Mouse (Mus musculus) layer of hippocampus, postnatal 36 days (tissue): ENCODE data around the gene Ufc1. TPM values are rescaled to one million over a fixed set of nuclear protein-coding genes. Genes with fewer than 3 reads are reported as not detected.

ENCODE experiments used
- DNase-seq, 2 experiments: peaks; one replicate each; pipeline ENCODE4 v3.0.0; 2022
- total RNA-seq, 2 experiments: library from RNA; stranded (reverse); gene quantifications; 2 replicates each; pipeline ENCODE4 v1.2.3; 2021

The Ufc1 gene
- total RNA-seq, 2 experiments from 2014 or later: 101 to 112 TPM

DNA sequence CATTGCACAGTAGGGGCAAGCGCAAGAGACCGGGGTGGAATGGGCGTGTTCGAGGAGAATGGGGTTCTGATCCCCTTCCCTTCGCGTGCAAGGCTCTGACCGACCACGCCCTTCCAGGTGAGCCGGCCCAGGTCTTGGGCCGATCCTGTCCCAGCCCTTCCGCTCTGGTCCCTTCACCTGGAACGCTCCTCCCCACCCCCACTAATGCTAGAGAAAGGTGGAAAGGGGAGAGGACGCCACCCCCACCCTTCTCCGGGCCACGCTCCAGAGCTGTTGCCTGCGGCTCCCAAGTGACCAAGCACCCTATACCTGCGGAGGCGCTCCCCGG lies 24.3 kb downstream of the Ufc1 start:
- no peak for DNase-seq

DNA sequence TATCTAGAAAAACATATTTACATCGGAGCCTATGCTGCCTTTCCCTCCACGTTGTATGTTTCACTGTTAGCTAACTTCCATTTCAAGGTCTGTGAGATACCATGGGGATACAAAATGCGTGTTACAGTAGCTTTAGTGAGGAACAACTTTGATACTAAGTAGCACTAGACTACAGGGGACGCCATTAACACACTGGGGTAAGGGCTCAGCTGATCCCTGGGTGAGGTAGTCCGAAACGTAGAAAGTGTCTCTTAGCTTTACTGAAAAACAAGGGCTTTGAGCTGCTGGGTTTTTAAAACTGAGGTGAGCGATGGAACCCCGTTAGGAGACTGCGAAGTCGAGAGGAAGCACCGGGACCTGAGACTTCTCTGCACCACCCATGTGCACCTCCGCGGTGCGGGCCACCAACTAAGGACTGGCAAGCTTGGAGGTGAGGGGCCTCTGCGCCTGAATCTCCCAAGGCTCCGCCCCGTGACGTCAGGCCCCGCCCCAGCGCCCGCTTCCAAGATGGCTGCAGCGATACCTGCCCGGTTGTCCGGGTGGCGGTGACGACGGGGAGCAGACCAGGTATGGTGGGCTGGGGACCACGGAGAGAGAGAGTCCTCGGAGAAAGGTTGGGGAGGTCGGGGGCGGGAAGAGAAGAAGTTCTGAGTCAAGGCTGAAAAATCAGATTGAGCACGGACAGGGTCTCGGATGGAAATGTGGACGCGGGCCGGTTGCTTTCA lies 24.8 kb downstream of the Ufc1 start, which contains the start of gene B4galt3:
Gene B4galt3 (plus strand): TSS at position 481 of the 725 bp plus-strand sequence.
- peak; percentile 95 to 96 for DNase-seq

DNA sequence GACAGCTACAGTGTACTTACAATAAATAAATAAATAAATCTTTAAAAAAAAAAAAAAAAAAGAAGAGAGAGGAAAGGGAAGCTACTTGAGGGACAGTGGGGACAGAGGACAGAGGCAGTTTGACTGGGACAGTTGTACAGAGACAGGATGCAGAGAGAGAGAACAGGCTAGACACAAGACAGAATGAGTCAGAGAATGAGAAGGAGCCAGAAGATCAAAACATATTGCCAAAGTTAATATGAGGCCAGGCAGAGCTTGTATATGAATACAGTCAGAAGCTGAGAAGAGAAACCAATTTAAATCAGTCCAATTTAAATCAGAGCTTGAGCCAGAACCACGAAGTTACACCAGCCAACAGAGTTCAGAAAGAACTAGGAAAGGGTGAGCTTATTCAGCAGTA lies 26.5 kb downstream of the Ufc1 start:
- no peak for DNase-seq

DNA sequence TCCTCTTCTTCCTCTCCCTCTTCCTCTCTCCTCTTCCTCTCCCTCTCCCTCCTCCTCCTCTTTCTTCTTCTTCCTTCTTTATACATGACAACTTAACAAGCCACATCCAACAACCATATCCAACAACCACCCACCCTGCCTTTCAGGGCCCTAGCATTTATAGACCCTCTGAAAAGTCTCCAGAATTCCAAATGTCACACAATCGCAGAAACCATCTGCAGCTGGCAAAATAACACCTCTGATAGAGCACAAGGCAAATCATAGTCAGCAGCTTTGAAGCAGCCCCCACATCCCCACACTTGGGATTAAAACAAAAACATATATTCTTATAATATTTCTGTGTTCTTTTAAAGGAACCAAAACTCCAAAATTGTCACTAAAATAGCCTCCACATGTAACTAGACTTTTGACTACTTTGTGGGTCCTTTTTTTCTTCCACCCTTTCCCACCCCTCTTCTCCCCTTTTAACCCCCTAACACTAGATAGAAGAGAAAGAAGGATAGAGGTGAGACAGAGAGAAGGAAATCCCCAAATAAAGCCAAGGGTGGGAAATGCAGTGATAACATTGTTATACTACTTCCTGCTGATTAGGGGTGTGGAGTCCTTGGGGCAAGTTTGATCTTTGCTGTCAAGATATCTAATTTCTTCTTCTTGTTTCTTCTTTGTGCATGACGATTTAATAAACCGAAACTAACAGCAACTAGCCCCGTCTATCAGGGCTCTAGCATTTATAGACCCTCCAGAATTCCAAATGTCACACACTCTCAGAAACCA lies 28.7 kb downstream of the Ufc1 start:
- DNase-seq: no peak

DNA sequence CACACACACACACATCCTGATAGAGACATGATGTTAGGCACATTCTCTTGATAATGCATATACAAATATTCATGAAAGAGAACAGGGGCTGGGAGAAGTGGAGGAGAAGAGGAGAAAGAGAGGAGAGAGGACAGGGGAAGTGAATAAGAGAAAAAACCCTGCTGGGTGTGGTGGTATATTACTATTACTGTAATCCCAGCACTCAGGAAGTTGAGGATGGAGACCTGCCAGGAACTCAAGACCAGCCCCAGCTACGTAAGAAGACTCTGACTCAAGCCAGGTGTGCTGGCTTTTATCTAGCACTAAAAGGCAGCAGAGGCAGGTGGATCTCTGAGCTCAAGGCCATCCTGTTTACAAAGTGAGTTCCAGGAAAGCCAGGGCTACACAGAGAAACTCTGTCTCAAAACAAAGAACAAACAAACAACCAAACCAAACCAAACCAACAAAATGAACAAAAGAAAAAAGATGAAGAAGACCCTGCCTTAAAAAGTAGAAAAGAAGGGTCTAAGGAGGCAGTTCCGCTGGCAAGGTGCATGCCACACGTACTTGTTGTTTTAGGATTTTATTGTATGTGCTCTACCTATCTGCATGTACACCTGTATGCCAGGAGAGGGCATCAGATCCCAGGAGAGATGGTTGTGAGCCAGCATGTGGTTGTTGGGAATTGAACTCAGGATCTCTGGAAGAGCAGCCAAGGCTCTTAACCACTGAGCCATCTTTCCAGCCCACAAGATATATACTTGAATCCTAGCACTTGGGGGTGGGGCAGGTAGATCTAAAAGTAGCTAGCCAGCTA lies 31.0 kb downstream of the Ufc1 start:
- no peak for DNase-seq

DNA sequence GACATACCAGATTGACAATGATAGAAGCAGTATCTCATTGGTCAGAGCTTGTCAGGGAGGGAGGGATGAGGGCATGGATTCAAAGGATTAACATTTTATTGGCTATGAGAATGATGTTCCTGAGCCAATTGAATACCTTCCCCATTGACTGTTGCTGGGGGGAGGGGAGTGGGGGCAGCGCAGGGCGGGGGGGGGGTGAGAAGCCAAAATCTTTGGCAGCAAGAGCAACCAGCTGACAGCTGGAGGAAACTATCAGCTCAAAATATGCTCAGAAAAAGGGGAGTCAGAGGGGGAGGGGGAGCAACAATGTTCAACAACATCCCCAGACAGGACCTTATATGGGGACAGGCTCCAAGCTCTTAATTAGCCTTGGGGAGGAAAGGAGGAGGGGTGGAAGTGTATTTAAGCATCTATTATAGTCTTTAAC lies 31.6 kb downstream of the Ufc1 start:
- no peak for DNase-seq

DNA sequence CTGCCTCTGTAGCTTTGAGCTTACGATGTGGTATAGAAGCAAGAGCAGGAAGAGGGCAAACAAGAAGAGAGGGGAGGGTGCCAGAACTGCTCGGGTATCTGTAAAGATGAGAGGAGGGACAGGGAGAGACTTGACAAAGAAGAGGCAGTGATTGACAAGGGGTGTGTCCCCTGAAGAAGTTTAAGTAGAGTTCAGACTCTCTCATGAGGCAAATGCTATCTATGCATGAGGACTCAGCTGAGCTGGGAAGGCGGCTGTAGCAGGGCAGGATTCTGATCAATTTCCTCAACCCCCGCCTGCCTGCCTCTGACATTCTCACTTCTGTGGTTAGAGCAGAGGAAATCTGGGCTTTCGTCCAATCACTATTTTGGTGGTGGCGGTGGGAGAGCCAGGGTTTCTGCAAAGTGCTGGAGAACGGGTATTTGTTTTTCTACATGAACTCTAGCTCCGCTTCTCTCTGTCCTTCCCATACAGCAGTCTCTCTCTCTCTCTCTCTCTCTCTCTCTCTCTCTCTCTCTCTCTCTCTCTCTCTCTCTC lies 32.2 kb downstream of the Ufc1 start:
- peak; percentile 85 to 86 for DNase-seq

DNA sequence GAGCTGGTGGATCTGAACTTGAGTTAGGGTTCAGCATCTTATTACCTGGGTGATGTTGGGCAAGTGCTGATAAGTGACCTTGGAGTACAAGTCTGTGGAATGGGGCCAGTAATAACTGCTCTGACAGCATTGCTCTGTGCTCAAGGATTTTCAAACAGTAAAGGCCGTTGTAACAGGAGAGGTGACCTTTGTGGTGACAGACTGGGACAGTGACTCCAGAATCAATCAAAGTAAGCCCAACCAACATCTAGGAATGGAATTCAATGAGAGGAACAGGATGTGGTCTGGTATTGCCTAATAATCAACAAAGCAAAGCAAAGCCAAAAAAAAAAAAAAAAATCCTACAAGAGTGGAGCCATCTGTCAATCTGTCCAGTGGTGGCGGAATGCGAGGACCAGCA lies 34.5 kb downstream of the Ufc1 start:
- no peak for DNase-seq

DNA sequence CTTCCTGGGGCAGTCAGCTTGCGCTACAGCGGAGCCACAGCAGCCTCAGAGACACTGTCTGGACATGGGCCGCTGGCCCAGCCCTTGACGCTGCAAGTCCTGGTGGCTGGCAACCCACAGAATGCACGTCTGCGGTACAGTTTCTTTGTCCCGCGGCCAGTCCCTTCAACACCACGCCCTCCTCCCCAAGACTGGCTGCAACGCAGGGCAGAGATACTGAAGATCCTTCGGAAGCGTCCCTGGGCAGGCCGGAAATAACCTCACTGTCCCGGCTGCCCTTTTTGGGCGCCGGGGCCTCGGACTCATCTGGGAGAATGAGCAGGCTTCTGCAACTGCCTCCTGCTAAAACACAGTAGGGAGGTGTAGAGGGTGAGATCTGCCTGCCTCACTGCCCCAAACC lies 35.9 kb downstream of the Ufc1 start:
- DNase-seq: no peak

DNA sequence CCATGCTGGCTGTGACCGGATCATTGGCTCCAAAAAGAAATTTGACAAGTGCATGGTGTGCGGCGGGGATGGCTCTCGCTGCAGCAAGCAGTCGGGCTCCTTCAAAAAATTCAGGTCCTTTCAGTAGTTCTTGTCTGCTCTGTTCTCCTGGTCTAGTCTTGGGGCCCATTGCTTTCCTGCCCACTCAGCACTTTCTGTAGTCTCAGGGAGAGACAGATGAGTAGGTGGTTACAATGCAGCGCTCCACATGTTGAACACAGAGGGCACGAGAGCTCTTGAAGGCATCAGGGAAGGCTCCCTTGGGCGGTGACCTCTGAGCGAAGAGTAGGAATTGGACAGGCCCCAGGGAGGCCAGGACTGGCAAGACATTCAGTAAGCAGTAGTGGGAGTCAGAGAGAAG lies 37.0 kb downstream of the Ufc1 start:
- no peak for DNase-seq

DNA sequence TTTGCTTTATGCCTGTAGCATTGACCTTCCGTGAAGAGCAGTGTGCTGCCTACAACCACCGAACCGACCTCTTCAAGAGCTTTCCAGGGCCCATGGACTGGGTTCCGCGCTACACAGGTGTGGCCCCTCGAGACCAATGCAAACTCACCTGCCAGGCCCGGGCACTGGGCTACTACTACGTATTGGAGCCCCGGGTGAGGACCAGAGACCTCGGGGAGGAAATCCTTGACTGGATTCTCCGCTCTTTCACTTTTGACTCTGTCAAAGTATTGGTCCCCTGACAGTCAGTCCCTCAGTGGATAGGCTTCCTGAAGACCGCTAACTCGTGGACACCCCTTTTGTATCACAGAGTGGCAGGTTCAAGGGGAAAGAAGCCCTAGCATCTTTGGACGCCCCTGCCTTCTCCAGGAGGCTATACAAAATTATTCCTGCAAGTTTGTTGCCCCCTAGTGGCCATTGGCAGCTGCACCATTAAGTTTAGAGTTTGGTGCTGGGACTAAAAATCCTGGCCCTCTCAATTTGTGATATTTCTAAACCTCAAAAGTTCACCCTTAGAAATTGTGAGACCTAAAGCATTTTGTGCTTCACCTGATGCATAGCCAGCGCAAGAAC lies 37.8 kb downstream of the Ufc1 start:
- peak; percentile 52 to 53 for DNase-seq

DNA sequence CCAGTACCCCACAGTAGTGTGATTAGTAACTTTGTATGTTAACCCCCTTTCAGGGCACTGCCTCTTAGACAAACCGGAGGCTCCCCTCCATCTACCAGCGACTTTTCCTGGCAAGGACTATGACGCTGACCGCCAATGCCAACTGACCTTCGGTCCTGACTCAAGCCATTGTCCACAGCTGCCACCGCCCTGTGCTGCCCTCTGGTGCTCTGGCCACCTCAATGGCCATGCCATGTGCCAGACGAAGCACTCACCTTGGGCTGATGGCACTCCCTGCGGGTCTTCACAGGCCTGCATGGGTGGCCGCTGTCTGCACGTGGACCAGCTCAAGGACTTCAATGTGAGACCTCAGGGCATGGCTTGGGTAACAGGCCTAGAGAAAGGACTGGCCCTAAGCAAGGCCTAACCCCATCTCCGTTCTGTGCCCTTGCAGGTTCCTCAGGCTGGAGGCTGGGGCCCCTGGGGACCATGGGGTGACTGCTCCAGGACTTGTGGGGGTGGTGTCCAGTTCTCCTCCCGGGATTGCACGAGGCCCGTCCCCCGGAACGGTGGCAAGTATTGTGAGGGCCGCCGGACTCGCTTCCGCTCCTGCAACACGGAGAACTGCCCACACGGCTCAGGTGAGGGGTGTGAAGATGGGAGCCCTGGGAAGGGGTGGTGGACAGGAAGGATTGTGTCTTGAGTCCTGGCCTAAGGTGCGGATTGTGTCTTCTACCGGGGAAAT lies 38.6 kb downstream of the Ufc1 start:
- no peak for DNase-seq

DNA sequence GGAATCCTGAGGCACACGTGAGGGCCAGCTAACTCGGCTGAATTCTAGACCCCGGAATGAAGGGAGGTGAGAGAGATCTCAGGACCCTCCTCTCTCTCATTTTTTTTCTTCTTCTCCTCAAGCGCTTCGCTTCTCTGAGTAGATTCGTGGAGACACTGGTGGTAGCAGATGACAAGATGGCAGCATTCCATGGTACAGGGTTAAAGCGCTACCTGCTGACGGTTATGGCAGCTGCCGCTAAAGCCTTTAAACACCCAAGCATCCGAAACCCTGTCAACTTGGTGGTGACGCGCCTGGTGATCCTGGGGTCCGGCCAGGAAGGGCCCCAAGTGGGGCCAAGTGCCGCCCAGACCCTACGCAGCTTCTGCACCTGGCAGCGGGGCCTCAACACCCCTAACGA lies 42.4 kb downstream of the Ufc1 start:
- DNase-seq: no peak

DNA sequence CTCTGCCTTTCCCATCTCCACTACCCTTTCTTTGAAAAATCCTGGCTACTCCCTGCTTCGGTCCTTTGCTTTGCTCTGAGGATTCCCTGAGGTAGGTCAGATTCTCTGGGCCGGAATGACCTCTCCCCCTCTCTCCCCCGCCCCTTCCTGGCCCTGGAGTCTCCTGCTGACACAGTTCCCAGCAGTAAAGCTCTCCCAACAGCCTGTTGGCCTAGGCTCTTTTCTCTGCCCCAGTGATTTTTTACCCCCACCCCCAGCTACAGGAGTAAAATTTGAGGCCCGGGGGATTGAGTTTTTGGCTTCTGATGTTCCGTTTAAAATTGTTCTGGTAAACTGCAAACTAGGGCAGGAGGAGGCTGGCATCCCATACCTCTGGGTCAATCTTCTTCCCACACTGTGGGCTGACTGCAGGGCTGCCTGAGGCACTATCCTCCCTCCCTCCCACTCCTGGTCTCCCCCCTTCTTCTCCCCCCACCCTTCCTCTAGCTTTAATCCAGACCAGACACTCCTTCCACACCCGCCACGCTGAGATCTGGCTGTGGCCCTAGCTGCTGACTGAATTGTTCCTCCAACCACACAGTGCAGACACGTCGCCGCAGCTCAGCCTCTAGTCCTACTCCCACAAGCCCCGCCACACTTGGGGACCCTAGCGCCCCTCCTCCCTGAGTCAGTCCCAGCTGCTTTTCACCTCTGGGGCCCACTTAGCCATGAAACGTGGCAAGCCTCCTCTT lies 43.1 kb downstream of the Ufc1 start:
- no peak for DNase-seq

DNA sequence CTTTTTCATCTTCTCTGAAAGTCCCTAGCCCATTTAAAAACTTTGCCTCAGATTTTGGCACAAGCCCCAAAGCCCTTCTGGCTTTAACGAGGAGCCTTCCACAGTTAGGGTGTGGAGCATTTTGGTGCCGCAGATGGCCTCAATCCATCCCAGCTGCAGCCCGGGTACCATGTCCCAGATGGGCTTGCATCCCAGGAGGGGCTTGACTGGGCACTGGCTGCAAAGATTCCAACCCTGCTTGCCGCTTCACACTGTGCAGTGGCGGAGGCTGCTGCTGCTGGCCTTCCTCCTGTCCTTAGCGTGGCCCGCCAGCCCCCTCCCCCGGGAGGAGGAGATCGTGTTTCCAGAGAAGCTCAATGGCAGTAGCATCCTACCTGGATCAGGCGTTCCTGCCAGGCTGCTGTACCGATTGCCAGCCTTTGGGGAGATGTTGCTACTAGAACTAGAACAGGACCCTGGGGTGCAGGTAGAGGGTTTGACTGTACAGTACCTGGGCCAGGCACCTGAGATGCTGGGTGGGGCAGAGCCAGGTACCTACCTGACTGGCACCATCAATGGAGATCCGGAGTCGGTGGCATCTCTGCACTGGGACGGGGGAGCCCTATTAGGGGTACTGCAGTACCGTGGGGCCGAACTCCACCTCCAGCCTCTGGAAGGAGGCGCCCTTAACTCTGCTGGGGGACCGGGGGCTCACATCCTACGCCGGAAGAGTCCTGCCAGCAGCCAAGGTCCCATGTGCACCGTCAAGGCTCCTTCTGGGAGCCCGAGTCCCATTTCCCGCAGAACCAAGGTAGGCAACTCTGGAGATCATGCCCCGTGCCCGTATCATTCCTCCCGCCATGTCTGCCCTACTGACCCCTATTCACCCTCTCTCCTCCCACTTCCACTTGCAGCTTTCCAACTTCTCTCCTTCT lies 43.9 kb downstream of the Ufc1 start, which contains the start of gene Ndufs2:
Gene Ndufs2 (minus strand): TSS at position 709 of the 914 bp plus-strand sequence.
- peak in 1 of 2 experiments; percentile 32 for DNase-seq

DNA sequence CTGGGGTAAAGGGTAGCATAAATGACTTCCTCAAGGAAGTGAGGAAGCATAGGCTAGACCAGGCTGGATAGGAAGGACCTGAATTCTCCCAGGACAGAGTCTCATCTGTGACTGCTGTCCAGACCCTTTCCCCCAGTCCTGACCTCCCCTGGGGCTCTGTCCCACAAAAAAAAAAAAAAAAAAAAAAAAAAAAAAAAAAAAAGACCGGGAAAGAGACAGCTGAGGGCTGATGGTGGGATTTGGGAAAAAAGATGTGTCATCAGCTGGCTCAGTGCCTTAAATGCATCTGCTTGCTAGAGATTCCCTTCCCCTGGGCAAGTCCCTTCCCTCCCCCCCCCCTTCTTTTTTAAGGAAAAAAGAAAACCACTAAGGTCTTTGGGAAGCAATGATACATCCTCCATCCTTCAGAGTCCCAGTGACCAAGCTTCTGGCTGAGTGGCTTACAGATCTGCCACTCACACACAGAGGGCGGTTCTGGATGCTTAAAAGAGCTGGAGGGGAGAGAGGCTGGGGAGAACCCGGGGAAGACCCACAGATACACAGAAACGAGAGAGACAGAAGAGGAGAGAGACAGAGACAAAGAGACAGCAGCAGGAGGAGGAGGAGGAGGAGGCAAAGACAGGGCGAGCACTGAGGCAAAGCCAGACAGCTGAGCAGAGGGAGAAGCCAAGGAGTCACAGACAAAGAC lies 44.8 kb downstream of the Ufc1 start, which contains the start of gene Adamts4:
Gene Adamts4 (plus strand): TSS at position 509 of the 688 bp plus-strand sequence.
- DNase-seq: peak; percentile 49 to 56

DNA sequence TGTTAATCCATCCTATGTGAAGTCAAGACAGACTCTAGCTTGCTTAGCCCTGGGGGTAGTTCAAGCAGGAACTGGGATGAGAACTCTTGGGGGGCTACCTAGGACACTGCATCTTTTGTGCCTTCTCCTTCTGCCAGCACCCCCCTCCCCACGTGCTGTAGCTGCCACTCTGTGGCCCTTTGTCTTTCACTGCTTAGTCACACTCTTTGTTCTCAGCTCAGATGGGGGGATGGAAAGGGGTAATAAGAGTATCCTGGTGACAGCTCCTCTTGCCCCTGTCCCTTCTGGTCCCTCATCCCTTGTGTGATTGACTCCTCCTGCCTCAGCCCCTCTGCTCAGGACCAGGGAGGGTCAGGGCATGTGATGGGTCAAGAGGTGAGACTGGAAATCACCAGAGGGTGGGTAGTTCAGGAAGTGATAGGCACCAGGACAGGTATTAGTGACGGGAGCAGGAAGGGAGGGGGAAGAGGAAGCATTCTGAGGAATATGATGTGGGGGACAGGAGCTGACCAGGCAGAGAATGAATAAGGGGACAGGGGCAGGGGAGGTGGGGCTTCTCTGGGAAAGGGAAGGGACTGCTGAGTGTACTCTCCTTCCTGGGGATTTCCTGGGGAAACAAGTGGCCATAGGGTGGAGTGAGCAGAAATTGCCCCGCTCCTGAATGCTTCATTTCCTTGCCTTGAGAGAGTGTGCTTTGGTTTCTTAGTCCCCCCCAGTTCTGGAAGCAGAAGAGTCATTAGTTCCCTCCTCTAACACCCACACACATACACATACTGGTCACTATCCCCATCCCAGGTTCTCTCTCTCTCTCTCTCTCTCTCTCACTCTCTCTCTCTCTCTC lies 46.2 kb downstream of the Ufc1 start:
- DNase-seq: no peak

DNA sequence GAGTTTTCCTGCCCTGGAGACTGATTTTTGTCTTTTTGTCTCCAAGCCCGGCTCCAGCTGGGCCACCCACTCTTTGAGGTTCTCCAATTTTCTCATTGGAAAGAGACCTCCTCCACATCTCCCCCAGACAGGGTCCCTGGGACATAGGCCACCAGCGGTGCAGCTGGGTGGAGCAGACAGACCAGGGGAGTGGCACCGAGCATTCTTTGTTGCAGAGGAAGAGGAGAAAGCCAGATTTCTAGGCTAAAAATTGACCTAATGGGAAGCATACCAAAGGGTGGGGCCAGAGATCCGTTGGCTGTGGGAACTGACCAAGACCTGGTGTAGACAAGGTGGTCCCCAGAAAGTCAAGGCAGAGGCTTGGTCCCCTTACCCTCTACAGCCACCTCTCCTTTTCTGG lies 46.9 kb downstream of the Ufc1 start:
- no peak for DNase-seq
